Mouse (Mus musculus): ENCODE data around the gene Zmiz2. TPM values are rescaled to one million over a fixed set of nuclear protein-coding genes. Genes with fewer than 3 reads are reported as not detected.
A peak's percentile ranks its signal among the peaks of the same experiment; 100 is the strongest.
"Not testable (repeated sequence)": the region's sequence is repeated elsewhere in the genome, so short reads cannot be mapped to it uniquely, and the experiment has no call there.

Zmiz2 gene
- polyA plus RNA-seq, 1 experiment from 2014 or later, result 8.7 TPM

DNA sequence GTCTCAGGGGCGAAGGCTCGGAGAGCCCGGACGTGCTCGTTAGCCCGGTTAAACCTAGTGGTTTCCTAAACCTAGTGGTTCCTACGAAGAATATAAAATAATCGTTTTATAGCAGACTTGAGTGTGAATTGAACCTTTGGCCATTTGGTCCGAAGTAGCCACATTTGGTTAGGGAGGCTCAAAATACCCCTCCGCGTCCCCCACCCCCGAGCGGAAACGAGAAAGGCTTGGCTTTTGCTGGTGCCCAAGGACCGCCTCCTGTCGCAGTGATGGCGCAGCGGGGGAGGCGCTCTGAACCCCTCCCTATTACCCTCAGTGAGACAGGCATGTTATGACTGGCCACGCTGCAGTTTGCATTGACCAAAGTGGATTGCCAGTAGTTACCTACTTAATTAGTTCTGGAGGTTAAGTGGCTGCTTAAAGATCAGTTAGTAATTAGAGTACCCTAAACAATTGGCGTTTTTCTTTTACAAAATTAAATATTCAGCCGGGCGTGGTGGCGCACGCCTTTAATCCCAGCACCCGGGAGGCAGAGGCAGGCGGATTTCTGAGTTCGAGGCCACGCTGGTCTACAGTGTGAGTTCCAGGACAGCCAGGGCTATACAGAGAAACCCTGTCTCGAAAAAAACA lies 27.6 kb downstream of the Zmiz2 start:
- peaks cover 11% of the 10 kb centered on the region for H3K4me1 ChIP-seq (ENCODE audit: insufficient read depth, low read depth, low read length)
- H3K4me2 ChIP-seq (replicated peaks; ENCODE audit: low read depth, low read length), result peak overlapping the region; percentile 81
- no peak for TF ChIP-seq CTCF (IDR thresholded peaks at IDR 0.05)
- TF ChIP-seq EP300 (IDR thresholded peaks at IDR 0.05), result no peak
- under 1% methylated on average over 30 of the region's 30 CpGs for WGBS
- DNase-seq (ENCODE audit: low spot score), result peak; percentile 91
- peak overlapping the region; percentile 88 for H3K9ac ChIP-seq (replicated peaks; ENCODE audit: low read depth)
- H3K4me3 ChIP-seq (ENCODE audit: low read depth, low read length), result peak overlapping the region; percentile 68
- peak overlapping the region; percentile 99 for H3K27ac ChIP-seq (ENCODE audit: low read length)
- H3K27me3 ChIP-seq (replicated peaks; ENCODE audit: insufficient read depth, low read length), result no peaks in the 10 kb centered on the region
- peak; percentile 58 for ATAC-seq
- peaks cover 21% of the 10 kb centered on the region; the same call in 1 of the 2 replicates for H3K36me3 ChIP-seq (ENCODE audit: insufficient read depth, low read length)
- H3K9me3 ChIP-seq (ENCODE audit: low read length), result no peaks in the 10 kb centered on the region

GRCm38 (mm10) chr11:6417069-6417468 lies 28.2 kb downstream of the Zmiz2 start:
- Histone ChIP-seq H3K4me3 (ENCODE audit: low read depth, low read length) (peak overlapping the region; percentile 68), H3K9me3 (ENCODE audit: low read length) (no peaks in the 10 kb centered on the region), H3K4me1 (ENCODE audit: insufficient read depth, low read depth, low read length) (peaks cover 11% of the 10 kb centered on the region), H3K9ac (replicated peaks; ENCODE audit: low read depth) (peak overlapping the region; percentile 43; the same call in 1 of the 2 replicates), H3K4me2 (replicated peaks; ENCODE audit: low read depth, low read length) (peak overlapping the region; percentile 81), H3K27ac (ENCODE audit: low read length) (0 out of 2 replicates have a peak overlapping the region, but pooled peaks have one; percentile 99), H3K27me3 (replicated peaks; ENCODE audit: insufficient read depth, low read length) (no peaks in the 10 kb centered on the region), H3K36me3 (ENCODE audit: insufficient read depth, low read length) (peaks cover 21% of the 10 kb centered on the region; the same call in 1 of the 2 replicates)
- DNase-seq (ENCODE audit: low spot score) (no peak), ATAC-seq (no peak)
- TF ChIP-seq CTCF (IDR thresholded peaks at IDR 0.05) (no peak), EP300 (IDR thresholded peaks at IDR 0.05) (no peak)
- WGBS, result 14% methylated on average over 2 of the region's 2 CpGs

DNA sequence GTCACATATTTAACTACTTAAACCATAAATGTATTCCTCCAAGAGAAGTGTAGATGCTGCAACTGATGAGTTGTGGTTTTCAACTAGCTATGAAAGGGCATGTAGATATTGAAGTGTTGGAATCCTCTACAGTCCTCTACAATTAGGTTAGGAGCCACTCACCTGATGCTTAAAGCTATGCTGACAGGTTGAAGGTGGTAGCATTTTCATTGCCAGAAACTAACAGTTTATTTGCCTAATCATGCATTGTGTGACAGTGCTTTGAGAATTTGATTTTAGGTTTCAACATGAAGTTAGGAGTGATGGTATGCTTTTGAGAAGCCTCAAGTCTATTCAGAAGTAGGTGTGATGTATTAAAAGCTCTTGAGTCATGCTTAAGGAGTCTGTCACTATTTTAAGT lies 28.6 kb downstream of the Zmiz2 start:
- H3K27ac ChIP-seq (ENCODE audit: low read length), result 0 out of 2 replicates have a peak overlapping the region, but pooled peaks have one; percentile 99
- H3K36me3 ChIP-seq (ENCODE audit: insufficient read depth, low read length), result peaks cover 21% of the 10 kb centered on the region; the same call in 1 of the 2 replicates
- DNase-seq (ENCODE audit: low spot score) (no peak), ATAC-seq (no peak)
- no peaks in the 10 kb centered on the region for H3K9me3 ChIP-seq (ENCODE audit: low read length)
- H3K9ac ChIP-seq (replicated peaks; ENCODE audit: low read depth), result no peak overlapping the region
- H3K4me3 ChIP-seq (ENCODE audit: low read depth, low read length), result peak overlapping the region; percentile 68
- peak overlapping the region; percentile 81 for H3K4me2 ChIP-seq (replicated peaks; ENCODE audit: low read depth, low read length)
- H3K4me1 ChIP-seq (ENCODE audit: insufficient read depth, low read depth, low read length), result peaks cover 11% of the 10 kb centered on the region
- no peaks in the 10 kb centered on the region for H3K27me3 ChIP-seq (replicated peaks; ENCODE audit: insufficient read depth, low read length)
- TF ChIP-seq EP300 (IDR thresholded peaks at IDR 0.05) (peak; percentile 11; the same call in 1 of the 2 replicates), CTCF (IDR thresholded peaks at IDR 0.05) (no peak)

DNA sequence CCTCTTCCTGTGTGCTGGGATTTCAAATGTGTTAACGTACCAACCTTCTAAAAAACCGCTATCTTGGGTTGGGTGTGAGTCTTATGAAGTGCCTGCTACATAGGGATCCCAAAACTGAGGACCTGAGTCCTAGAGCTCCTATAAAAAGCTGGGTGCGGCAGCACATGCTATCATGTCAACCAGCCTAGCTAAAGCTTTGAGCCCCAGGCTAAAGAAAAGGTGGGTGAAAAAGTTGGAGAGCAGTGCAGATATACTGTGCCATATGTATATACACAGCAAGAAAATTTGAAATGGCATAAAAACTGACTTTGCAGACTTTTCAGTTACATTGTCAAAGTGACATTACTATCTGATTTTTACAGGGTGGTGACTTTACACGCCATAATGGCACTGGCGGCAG lies 29.9 kb downstream of the Zmiz2 start:
- TF ChIP-seq CTCF (IDR thresholded peaks at IDR 0.05) (no peak), EP300 (IDR thresholded peaks at IDR 0.05) (no peak)
- Histone ChIP-seq H3K4me2 (replicated peaks; ENCODE audit: low read depth, low read length) (no peak overlapping the region), H3K9me3 (ENCODE audit: low read length) (no peaks in the 10 kb centered on the region), H3K36me3 (ENCODE audit: insufficient read depth, low read length) (peaks cover 21% of the 10 kb centered on the region; the same call in 1 of the 2 replicates), H3K27ac (ENCODE audit: low read length) (no peak overlapping the region), H3K4me3 (ENCODE audit: low read depth, low read length) (no peak overlapping the region), H3K27me3 (replicated peaks; ENCODE audit: insufficient read depth, low read length) (no peaks in the 10 kb centered on the region), H3K4me1 (ENCODE audit: insufficient read depth, low read depth, low read length) (peaks cover 11% of the 10 kb centered on the region), H3K9ac (replicated peaks; ENCODE audit: low read depth) (no peak overlapping the region)
- ATAC-seq, result no peak
- 72% methylated on average over 5 of the region's 5 CpGs for WGBS
- no peak for DNase-seq (ENCODE audit: low spot score)

- peaks cover 21% of the 10 kb centered on the region; the same call in 1 of the 2 replicates for H3K36me3 ChIP-seq (ENCODE audit: insufficient read depth, low read length)
- not testable (repeated sequence) for DNase-seq (ENCODE audit: low spot score); H3K27ac ChIP-seq (ENCODE audit: low read length); H3K4me3 ChIP-seq (ENCODE audit: low read depth, low read length); ATAC-seq; H3K27me3 ChIP-seq (replicated peaks; ENCODE audit: insufficient read depth, low read length); H3K9ac ChIP-seq (replicated peaks; ENCODE audit: low read depth); H3K4me2 ChIP-seq (replicated peaks; ENCODE audit: low read depth, low read length); H3K9me3 ChIP-seq (ENCODE audit: low read length)
- whole genome bisulfite sequencing, result 63% methylated on average over 4 of the region's 4 CpGs
- peaks cover 11% of the 10 kb centered on the region for H3K4me1 ChIP-seq (ENCODE audit: insufficient read depth, low read depth, low read length)
Observed at GRCm38 (mm10) chr11:6419156-6419555, 30.3 kb downstream of the Zmiz2 start.

GRCm38 (mm10) chr11:6420283-6420703 lies 31.4 kb downstream of the Zmiz2 start:
- Histone ChIP-seq H3K4me3 (ENCODE audit: low read depth, low read length) (no peak overlapping the region), H3K4me1 (ENCODE audit: insufficient read depth, low read depth, low read length) (peaks cover 11% of the 10 kb centered on the region), H3K4me2 (replicated peaks; ENCODE audit: low read depth, low read length) (no peak overlapping the region), H3K36me3 (ENCODE audit: insufficient read depth, low read length) (peaks cover 27% of the 10 kb centered on the region; the same call in 1 of the 2 replicates), H3K27me3 (replicated peaks; ENCODE audit: insufficient read depth, low read length) (no peaks in the 10 kb centered on the region), H3K9ac (replicated peaks; ENCODE audit: low read depth) (no peak overlapping the region), H3K27ac (ENCODE audit: low read length) (0 out of 2 replicates have a peak overlapping the region, but pooled peaks have one; percentile 32), H3K9me3 (ENCODE audit: low read length) (no peaks in the 10 kb centered on the region)
- WGBS, result 19% methylated on average over 1 of the region's 1 CpGs
- ATAC-seq (no peak), DNase-seq (ENCODE audit: low spot score) (no peak)
- TF ChIP-seq EP300 (IDR thresholded peaks at IDR 0.05) (no peak), CTCF (IDR thresholded peaks at IDR 0.05) (no peak)
